Mouse (Mus musculus): Measurements from ENCODE around the gene Psma7. TPM values are rescaled to one million over a fixed set of nuclear protein-coding genes. Genes with fewer than 3 reads are reported as not detected.

The Psma7 gene
- polyA plus RNA-seq, 1 experiment from 2014 or later: 452 TPM

- Histone ChIP-seq H3K27ac (ENCODE audit: poor library complexity, severe bottlenecking) (peak within 1 kb of the TSS; percentile 89), H3K27me3 (replicated peaks) (peaks cover 35% of the 10 kb centered on the region), H3K4me2 (peak within 1 kb of the TSS; percentile 94), H3K9me3 (replicated peaks) (no peaks in the 10 kb centered on the region), H3K4me1 (replicated peaks) (peaks cover 38% of the 10 kb centered on the region), H3K36me3 (peaks cover 20% of the 10 kb centered on the region), H3K4me3 (peak within 1 kb of the TSS; percentile 85), H3K9ac (peak within 1 kb of the TSS; percentile 91)
- ATAC-seq (ENCODE audit: insufficient number of reproducible peaks, low FRiP score): peak; percentile 93
- WGBS: under 1% methylated on average over 69 of the region's 80 CpGs
Observed at GRCm38 (mm10) chr2:180024401-180025098, 17.7 kb downstream of the Psma7 start, which contains the start of gene Lsm14b. TSS of gene Lsm14b (plus strand) at chr2:180024987.

DNA sequence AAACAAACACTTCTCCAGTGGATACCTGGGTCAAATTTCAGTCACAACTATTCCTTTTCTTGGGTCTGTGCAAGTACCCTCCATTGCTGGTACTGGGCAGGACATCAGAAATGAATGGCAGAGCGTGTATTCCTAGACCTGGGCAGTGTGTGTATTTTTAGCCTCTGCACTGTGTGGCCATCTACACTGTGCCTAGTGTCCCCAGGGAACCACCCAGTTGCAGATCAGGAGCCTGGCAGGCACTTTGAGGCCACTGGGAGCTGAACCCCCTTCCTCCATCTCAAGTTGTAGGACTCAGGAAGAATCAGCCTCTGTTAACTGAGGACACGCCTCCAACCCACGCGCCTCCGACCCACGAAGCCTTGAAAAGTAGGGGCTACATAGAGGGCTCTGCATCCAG, 19.5 kb downstream of the Psma7 start:
- H3K27me3 ChIP-seq (replicated peaks): peaks cover 42% of the 10 kb centered on the region
- H3K27ac ChIP-seq (ENCODE audit: poor library complexity, severe bottlenecking): no peak overlapping the region
- no peak overlapping the region for H3K9ac ChIP-seq
- no peak overlapping the region for H3K4me2 ChIP-seq
- peaks cover 2% of the 10 kb centered on the region for H3K36me3 ChIP-seq
- H3K4me3 ChIP-seq: no peak overlapping the region
- H3K4me1 ChIP-seq (replicated peaks): peaks cover 29% of the 10 kb centered on the region
- H3K9me3 ChIP-seq (replicated peaks): no peaks in the 10 kb centered on the region
- no peak for ATAC-seq (ENCODE audit: insufficient number of reproducible peaks, low FRiP score)
- WGBS: 56% methylated on average over 6 of the region's 6 CpGs

DNA sequence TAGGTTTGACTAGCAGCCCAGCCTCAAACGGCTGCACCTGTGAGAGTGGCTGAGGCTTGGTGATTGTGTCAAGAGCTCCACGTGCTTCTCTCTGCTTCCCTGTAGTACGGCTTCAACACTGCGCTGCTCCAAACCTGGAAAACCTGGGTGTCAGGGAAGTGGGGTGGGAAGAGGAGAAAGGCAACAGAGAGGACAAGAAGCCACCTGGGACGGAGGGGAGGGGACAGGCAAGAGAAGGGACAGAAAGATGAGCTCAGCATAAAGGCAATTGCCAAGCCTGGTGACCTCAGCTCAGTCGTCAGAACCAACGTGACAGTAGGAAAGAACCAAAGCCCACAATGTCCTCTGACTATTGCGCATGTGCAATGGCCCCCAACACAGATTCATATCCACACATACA, 21.3 kb downstream of the Psma7 start:
- no peak overlapping the region for H3K4me3 ChIP-seq
- peaks cover 21% of the 10 kb centered on the region for H3K4me1 ChIP-seq (replicated peaks)
- H3K9me3 ChIP-seq (replicated peaks): no peaks in the 10 kb centered on the region
- no peak overlapping the region for H3K9ac ChIP-seq
- no peak for ATAC-seq (ENCODE audit: insufficient number of reproducible peaks, low FRiP score)
- 76% methylated on average over 8 of the region's 8 CpGs for WGBS
- H3K4me2 ChIP-seq: no peak overlapping the region
- peaks cover 42% of the 10 kb centered on the region for H3K27me3 ChIP-seq (replicated peaks)
- H3K36me3 ChIP-seq: no peaks in the 10 kb centered on the region
- no peak overlapping the region for H3K27ac ChIP-seq (ENCODE audit: poor library complexity, severe bottlenecking)

DNA sequence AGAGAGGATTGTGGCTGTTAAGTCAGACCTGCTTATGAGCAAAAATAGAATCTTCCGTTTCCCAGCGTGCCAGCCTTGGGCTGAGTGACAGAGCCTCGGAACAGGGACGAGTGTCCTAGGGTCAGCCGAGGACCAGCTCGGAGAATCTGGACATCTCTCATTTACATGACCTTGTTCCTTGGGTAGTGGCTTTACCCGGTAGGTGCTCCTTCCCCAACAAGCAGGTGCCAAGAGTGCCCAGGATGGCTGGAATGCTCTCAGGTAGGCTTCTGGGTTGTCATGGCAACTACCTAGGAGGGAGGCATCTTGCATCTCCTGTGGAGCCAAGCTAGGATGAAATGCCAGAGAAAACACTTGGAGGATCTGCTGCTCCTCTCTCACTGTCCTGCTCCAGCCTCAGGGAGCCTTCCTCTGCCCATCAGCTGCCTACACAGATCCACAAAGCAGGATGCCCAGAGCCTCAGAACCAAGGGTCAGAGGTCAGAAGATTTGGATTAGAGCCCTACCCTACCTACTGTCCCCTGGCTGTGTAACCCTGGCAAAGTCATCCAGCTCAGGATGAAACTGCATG, 22.1 kb downstream of the Psma7 start:
- Histone ChIP-seq H3K4me1 (replicated peaks) (peaks cover 18% of the 10 kb centered on the region), H3K4me2 (no peak overlapping the region), H3K4me3 (no peak overlapping the region), H3K27ac (ENCODE audit: poor library complexity, severe bottlenecking) (no peak overlapping the region), H3K36me3 (no peaks in the 10 kb centered on the region), H3K27me3 (replicated peaks) (peaks cover 42% of the 10 kb centered on the region), H3K9me3 (replicated peaks) (no peaks in the 10 kb centered on the region), H3K9ac (no peak overlapping the region; the same call in 1 of the 2 replicates)
- WGBS: 65% methylated on average over 7 of the region's 7 CpGs
- ATAC-seq (ENCODE audit: insufficient number of reproducible peaks, low FRiP score): no peak

DNA sequence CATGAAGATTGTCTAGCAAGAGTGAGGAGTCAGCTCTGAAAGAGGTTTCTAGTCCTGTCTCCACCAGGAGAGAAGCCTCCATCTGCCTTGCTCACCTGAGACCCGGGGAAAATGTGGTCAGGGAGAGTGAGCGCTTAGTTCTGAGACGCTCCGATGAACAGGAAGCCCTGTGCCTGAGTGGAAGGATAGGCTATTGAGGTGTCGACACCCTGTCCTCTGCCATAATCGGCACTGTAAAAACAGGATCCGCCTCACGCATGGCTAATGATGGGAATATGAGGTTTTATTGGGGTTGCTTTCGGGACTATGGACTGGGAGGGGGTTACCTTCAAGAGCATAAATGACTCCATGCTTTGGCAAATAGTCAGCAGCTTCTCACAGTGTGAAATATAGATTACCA, 23.7 kb downstream of the Psma7 start:
- no peak overlapping the region for H3K4me3 ChIP-seq
- H3K9me3 ChIP-seq (replicated peaks): no peaks in the 10 kb centered on the region
- no peaks in the 10 kb centered on the region for H3K36me3 ChIP-seq
- peaks cover 18% of the 10 kb centered on the region for H3K4me1 ChIP-seq (replicated peaks)
- H3K27me3 ChIP-seq (replicated peaks): peaks cover 48% of the 10 kb centered on the region
- no peak overlapping the region for H3K27ac ChIP-seq (ENCODE audit: poor library complexity, severe bottlenecking)
- H3K4me2 ChIP-seq: no peak overlapping the region
- 73% methylated on average over 9 of the region's 9 CpGs for WGBS
- no peak for ATAC-seq (ENCODE audit: insufficient number of reproducible peaks, low FRiP score)
- no peak overlapping the region for H3K9ac ChIP-seq

- no peak for ATAC-seq (ENCODE audit: insufficient number of reproducible peaks, low FRiP score)
- WGBS: 65% methylated on average over 4 of the region's 4 CpGs
- no peaks in the 10 kb centered on the region for H3K9me3 ChIP-seq (replicated peaks)
Observed at GRCm38 (mm10) chr2:180017632-180018031, 24.6 kb downstream of the Psma7 start.

GRCm38 (mm10) chr2:180013686-180014085, 28.5 kb downstream of the Psma7 start:
- Histone ChIP-seq H3K4me1 (replicated peaks) (peaks cover 12% of the 10 kb centered on the region), H3K4me2 (no peak overlapping the region), H3K27me3 (replicated peaks) (0 out of 2 replicates have a peak, but pooled peaks cover 9% of the 10 kb centered on the region), H3K9ac (no peak overlapping the region), H3K27ac (ENCODE audit: poor library complexity, severe bottlenecking) (no peak overlapping the region), H3K9me3 (replicated peaks) (peaks cover 6% of the 10 kb centered on the region; the same call in 1 of the 2 replicates), H3K36me3 (no peaks in the 10 kb centered on the region), H3K4me3 (no peak overlapping the region)
- 81% methylated on average over 7 of the region's 7 CpGs for WGBS
- ATAC-seq (ENCODE audit: insufficient number of reproducible peaks, low FRiP score): no peak

More at GRCm38 (mm10) chr2:180017632-180018031, 24.6 kb downstream of the Psma7 start:
- Histone ChIP-seq H3K4me1 (replicated peaks) (peaks cover 14% of the 10 kb centered on the region), H3K27me3 (replicated peaks) (peaks cover 40% of the 10 kb centered on the region), H3K27ac (ENCODE audit: poor library complexity, severe bottlenecking) (no peak overlapping the region), H3K4me3 (no peak overlapping the region), H3K9ac (no peak overlapping the region), H3K4me2 (no peak overlapping the region), H3K36me3 (no peaks in the 10 kb centered on the region)

- Histone ChIP-seq H3K27ac (ENCODE audit: poor library complexity, severe bottlenecking) (no peak overlapping the region), H3K9me3 (replicated peaks) (peaks cover 6% of the 10 kb centered on the region; the same call in 1 of the 2 replicates), H3K4me3 (no peak overlapping the region), H3K36me3 (no peaks in the 10 kb centered on the region), H3K9ac (no peak overlapping the region), H3K27me3 (replicated peaks) (peaks cover 17% of the 10 kb centered on the region), H3K4me1 (replicated peaks) (no peaks in the 10 kb centered on the region), H3K4me2 (no peak overlapping the region)
- no peak for ATAC-seq (ENCODE audit: insufficient number of reproducible peaks, low FRiP score)
- 80% methylated on average over 6 of the region's 6 CpGs for WGBS
Observed at GRCm38 (mm10) chr2:180011370-180011769, 30.9 kb downstream of the Psma7 start.

DNA sequence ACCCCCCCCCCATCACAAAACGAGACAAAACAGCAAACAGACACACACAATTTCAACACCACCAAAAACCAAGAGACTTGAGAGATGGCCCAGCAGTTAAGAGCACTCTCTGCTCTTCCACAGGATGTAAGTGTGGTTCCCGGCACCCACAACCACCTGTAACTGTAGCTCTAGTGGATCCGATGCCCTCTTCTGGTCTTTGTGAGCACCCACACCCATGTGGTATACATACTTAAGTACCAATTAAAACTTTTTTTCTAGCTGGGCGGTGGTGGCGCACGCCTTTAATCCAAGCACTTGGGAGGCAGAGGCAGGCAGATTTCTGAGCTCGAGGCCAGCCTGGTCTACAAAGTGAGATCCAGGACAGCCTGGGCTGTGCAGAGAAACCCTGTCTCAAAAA, 31.5 kb downstream of the Psma7 start:
- no peak overlapping the region for H3K9ac ChIP-seq
- peaks cover 6% of the 10 kb centered on the region; the same call in 1 of the 2 replicates for H3K9me3 ChIP-seq (replicated peaks)
- H3K4me3 ChIP-seq: no peak overlapping the region
- H3K4me2 ChIP-seq: no peak overlapping the region
- no peaks in the 10 kb centered on the region for H3K4me1 ChIP-seq (replicated peaks)
- no peak overlapping the region for H3K27ac ChIP-seq (ENCODE audit: poor library complexity, severe bottlenecking)
- H3K27me3 ChIP-seq (replicated peaks): peaks cover 24% of the 10 kb centered on the region
- no peaks in the 10 kb centered on the region for H3K36me3 ChIP-seq
- WGBS: 85% methylated on average over 7 of the region's 7 CpGs
- no peak for ATAC-seq (ENCODE audit: insufficient number of reproducible peaks, low FRiP score)

GRCm38 (mm10) chr2:180006352-180007017, 35.7 kb downstream of the Psma7 start:
- Histone ChIP-seq H3K27me3 (replicated peaks) (peaks cover 20% of the 10 kb centered on the region), H3K36me3 (no peaks in the 10 kb centered on the region), H3K9ac (no peak overlapping the region), H3K9me3 (replicated peaks) (peaks cover 6% of the 10 kb centered on the region; the same call in 1 of the 2 replicates), H3K4me3 (no peak overlapping the region), H3K4me1 (replicated peaks) (no peaks in the 10 kb centered on the region), H3K4me2 (no peak overlapping the region), H3K27ac (ENCODE audit: poor library complexity, severe bottlenecking) (no peak overlapping the region)
- no peak for ATAC-seq (ENCODE audit: insufficient number of reproducible peaks, low FRiP score)
- WGBS: 31% methylated on average over 9 of the region's 9 CpGs

GRCm38 (mm10) chr2:180005656-180006351, 36.4 kb downstream of the Psma7 start:
- 43% methylated on average over 5 of the region's 5 CpGs for WGBS
- Histone ChIP-seq H3K9ac (no peak overlapping the region), H3K4me1 (replicated peaks) (no peaks in the 10 kb centered on the region), H3K4me3 (no peak overlapping the region), H3K27me3 (replicated peaks) (peaks cover 20% of the 10 kb centered on the region), H3K36me3 (no peaks in the 10 kb centered on the region), H3K4me2 (no peak overlapping the region), H3K27ac (ENCODE audit: poor library complexity, severe bottlenecking) (no peak overlapping the region), H3K9me3 (replicated peaks) (peaks cover 6% of the 10 kb centered on the region; the same call in 1 of the 2 replicates)
- no peak for ATAC-seq (ENCODE audit: insufficient number of reproducible peaks, low FRiP score)
